Mouse (Mus musculus) WW6 (cell line): ENCODE measurements at regions not wholly inside any gene's neighbourhood (a gene's known extent, or its start where the extent isn't known, plus 50 kb on each side); places are given as distances from the start of the nearest gene placed in this dataset.
A peak's percentile ranks its signal among the peaks of the same experiment; 100 is the strongest.

Source experiments
- DNase-seq: peaks from one replicate; pipeline ENCODE4 v3.0.0-alpha.2; 2013; ENCODE audit warnings: low read depth, low spot score

DNA sequence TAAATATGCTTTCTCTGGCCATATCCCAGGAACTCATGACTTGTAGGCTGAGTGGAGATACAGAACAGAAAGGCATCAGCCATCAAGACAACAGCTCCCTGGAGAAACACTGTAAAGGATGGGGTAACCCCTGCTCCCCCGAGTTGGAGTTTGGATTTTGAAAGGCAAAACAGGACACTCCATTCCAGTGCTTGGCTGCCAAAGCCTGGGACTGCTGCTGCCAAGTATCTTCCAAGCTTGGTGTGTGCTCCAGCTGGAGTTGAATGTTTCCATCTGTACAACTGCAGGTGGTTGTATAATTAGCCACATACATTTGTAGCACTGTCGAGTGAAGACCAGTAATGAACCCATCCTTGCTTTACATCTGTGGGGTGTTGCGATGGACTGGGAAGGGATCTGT lies 62.1 kb downstream of the 4933412E24Rik start:
- DNase-seq: no peak

DNA sequence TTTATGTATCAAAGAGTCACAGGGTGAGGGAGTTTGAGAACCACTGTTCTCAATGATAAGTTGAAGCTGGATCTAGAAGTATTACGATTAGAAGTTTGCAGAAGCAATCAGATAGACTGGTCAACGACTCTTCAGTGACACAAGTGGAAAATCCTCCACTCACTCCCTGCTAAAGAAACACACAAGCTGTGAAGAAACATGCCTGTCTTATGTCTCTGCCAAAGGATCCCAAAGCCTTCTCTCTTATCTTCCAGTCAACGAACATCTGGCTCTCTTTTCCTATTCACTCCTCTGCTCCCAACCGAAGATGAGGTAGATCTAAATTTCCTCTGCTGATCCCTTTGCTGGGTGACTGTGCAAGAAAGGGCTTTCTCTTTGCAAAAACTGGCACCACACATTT lies 62.6 kb downstream of the 4933412E24Rik start:
- DNase-seq: no peak

DNA sequence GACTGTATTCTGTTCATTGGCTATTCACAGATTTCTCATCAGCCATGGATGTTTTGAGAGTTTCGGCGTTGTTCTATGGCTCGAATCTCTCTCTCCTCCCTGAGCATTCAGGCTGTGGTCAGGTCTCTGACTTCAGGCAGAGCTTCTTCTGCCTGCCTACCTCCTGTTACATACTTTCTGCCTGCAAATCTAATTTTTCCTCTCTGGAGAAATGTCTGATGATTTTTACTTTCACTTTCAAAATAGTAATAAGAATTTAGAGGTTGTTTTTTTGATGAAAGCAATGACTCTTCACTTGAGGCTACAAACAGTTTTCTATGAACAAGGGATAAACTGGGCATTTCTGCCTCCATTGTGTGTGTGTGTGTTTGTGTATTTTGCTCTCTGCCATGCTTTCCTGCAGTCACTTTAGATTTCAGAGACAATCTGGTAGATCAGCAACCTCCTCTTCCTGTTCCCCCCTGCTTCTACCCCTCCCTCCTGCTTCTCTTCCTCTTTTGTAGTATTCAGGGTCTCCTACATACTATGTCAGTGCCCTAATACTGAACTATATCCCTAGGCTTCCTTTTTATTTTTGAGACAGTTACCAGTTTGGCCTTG lies 65.7 kb downstream of the 4933412E24Rik start:
- DNase-seq: no peak

DNA sequence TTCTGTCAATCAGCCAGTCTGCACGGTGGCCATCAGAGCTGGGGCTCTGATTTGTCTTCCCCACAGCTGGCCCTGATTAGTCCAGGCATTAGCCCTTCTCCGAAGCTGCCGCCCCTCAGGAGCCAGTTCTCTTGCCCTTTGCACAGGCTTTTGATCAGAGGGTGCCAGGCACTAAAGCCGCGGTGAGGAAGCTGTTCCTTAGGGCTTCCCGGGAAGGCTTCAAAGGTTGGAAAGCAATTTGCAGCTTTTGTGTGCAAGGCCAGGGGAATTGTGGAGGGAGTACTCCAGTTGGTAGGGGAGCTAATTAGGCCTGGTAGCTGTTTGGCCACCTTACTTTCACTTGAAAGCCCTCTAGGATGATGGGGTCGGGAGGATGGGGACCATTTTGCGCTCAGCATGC lies 71.2 kb downstream of the 4933412E24Rik start:
- DNase-seq: no peak

DNA sequence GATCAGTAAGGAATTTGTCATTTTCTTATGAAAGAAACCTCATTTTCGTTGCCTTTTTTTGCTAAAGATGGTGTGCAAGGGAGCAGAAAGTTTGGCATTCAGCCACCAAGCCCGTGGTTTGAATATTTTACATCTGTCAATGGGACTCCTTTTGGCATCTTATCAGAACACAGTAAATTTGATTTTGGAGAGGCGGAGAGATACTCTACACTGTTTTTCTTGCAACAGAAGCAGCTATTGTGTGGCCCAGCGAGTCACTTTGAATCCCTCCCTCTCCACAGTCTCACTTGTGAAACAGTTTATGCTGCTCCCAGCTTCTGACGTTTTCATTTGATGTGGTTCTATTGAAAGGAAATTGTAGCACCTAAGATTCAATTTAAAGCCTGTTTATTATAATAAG lies 79.9 kb downstream of the 4933412E24Rik start:
- DNase-seq: no peak

DNA sequence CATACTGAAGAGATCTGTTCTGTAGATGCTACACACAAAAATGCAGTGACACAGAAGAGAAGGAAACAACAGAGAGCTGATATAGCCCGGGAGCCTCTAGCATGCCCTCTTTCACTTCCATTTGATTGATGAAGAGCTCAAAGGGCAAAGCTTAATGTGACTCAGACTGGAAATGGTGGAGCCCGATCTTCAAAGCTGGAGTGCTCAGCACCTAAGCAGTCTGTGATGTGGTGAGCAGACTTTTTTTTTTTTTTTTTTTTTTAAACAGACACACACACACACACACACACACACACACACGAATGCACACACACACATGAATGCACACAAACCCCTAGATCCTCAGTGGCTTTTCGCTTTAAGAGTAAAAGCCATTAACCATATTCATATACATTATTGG lies 102.6 kb downstream of the 4933412E24Rik start:
- DNase-seq: no peak

DNA sequence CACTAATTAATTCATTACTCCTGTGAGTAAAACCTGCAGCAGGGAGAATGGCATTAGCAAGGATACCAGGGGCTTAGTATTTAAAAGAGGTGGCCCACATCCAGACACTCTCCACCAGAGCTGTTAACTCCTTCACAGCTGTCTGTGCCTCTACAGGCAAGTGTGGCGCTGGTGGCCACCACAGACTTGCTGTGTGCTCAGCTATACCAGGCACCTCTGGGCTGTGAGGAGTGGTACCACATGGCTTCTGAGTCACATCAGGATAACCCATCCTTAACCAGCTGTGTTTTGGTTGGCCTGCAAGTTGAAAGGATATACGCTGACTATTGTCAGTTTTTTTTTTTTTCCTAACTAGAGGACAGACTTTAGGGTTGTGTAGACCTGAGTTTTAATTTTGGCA lies 108.1 kb downstream of the 4933412E24Rik start:
- DNase-seq: no peak

DNA sequence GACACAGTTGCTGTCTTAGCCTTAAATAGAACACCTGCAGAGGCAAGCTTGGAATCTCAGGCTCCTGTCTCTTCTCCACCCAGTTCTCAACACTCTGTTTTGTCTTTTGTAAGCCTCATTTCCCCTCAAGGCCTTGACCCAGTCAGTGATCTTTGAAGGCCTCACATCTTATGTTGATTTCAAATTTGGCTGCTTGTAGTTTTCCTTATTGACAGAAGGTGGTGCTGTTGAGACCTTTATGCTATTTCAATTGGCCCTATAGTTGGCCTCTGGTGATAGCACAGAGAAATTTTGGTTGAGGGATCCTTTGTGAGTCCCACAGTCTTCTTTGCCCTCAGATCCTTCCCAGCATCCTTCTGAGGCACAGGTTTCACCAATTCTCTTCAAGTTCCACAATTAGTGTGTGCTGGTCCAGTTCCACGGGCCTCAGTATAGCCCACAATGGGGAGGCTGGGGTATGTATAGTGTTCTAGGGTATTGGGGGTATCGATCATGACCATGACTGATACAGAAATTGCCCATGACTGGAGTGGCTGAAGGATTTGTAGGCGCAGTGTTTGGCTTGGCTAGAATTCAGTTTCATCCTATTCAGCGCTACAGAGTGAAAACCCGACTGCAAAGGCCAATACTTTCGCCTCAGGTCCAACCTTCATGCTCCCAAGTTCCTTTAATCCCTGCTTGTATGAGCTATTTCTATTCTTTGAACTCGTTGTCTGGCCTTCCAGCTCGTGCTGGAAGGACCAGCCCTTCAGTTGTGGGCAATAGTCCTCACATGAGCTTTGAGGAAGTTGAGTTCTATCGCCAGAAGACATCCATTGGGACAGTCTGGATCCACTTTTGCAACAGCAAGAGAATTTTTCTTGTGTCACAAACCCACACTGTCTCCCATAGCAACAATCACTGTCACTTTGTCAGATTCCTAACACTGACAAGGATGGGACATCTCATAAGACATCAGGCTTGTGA lies 110.3 kb downstream of the 4933412E24Rik start:
- no peak for DNase-seq

DNA sequence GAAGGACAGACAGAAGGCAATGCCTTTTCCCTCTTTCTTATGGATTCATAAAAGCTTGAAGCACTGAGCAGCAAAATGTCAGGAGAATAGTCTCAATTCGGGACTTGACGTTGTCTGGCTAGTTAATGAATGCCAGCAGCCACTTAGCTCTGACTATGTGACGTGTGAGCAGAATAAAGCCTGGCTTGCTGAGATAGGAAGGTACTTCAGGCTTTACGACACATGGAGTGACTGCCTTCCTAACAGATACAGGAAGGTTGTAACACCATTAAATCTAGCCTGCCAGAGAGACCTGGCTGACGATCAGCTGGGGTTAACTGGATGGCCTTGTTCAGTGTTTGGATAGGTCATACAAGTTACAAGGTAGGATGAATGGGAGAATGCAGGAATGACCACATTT lies 111.7 kb downstream of the 4933412E24Rik start:
- no peak for DNase-seq

DNA sequence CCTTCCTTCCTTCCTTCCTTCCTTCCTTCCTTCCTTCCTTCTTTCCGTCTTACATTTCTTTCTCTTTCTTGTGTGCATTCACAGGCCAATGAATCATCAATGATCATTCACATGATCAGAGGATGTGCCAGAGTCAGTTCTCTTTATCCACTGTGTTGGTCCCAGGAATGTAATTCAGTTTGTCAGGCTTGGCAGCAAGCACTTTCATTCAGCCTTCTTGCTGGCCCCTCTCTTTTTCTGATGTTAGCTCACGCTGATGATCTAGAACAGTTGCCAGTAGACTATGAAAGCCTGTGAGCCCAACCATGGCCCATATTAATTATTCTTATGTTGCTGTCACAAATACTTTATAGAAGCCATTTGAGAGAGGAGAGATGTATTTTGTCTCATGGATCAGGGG lies 127.4 kb downstream of the 4933412E24Rik start:
- no peak for DNase-seq

DNA sequence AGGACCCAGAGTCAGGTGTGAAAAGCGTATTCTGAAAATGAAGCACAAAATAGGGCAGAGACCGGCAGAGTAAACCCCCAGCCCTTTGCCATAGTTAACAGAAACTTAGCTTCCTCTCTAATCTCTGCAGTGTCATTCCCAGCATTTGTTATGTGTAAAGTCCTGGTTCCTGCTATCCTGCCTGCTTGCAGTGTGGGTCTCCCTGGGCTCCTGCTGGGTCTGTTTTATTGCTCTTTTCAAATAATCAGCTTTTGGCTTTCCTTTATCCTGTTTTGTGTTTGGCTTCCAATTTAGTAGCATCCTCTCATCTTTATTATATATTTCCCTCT lies 128.3 kb downstream of the 4933412E24Rik start:
- no peak for DNase-seq

DNA sequence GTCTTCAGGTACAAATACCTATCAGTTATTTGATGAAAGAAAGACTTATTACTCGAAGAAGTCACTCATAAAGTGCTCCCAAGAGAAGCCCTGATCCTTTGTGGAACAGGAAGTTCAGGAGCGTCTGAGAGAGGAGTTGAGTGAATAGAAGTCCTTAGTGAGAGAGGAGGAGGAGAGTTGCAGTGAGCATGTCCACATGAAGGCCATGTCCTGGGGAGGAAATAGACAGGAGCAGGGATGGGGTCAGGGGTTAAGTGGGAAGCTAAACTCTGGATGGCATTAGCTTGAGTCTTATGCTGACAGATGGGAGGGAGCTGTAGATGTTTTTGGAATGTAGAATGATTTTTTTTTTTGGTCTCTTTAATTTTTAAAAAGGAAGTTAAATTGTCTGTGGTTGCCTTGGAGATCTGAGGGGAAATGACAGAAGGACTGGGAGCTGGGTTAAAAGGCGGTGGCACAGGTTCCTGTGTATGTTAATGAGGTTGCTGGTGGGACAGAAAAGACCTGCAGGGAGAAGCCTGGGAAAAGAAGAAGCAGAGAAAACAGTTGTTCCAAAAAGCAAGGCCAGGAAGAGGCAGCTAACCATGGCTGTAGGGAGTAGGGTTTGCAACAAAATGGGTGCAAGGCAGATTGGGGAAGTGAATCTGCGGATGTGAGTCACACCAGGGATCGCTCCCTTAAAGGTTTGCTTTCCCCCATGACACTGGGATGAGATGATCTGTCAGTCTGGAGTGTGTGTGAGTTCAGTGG lies 128.9 kb downstream of the 4933412E24Rik start:
- no peak for DNase-seq

DNA sequence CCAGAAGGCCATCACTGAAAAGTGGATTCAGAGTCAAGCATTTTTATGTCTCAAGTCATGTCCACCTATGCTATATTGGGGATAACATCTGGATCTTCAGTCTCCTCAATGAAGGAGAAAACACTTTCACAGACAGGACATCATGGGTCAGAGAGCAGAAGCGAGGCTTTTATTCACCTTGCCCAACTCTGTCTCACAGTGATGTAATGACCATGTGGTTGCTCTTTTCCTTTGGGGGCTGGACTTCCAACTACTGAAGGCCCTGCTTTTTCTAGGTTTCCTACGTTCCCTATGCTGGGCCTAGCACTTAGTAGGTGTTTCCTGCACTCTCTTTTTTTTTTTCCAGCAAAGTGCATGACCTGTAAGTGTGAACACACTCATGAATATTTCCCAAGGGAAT lies 130.4 kb downstream of the 4933412E24Rik start:
- no peak for DNase-seq

DNA sequence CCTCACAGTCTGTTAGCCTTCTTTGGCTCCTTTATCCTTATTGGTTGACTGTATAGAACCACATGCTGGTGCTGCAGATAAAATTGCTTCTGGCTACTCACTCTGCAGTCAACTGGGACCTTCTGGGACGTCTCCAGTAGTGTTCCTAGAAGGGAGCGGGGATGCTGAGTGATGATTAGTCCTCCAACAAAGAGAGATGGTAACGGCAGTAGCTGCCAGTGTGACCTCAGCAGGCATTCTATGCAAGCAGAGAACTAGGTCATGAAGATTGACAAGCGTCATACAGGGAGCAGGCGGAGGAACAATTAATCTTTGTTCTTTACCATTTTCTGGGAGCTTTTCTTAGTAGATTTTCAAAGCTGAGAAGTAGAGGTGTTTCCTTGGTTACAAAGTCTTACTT lies 134.0 kb downstream of the 4933412E24Rik start:
- DNase-seq: no peak

DNA sequence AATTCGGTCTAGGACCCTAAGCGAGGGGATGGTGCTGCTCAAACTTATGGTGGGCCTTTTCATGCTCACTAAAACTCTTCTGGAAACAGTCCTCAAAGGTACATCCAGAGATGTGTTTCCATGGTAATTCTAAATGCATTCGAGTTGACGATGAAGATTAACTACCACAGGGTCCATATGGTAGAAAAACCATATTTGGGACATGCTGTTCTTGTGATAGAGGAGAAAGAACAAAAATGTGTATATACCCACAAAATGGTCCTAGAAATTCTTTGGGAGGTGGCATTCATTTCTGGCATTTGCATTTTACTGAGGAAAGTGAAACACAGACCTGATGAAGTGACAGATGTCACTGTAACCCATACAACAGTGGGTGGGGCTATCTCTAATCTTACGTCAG lies 136.0 kb downstream of the 4933412E24Rik start:
- DNase-seq: no peak

DNA sequence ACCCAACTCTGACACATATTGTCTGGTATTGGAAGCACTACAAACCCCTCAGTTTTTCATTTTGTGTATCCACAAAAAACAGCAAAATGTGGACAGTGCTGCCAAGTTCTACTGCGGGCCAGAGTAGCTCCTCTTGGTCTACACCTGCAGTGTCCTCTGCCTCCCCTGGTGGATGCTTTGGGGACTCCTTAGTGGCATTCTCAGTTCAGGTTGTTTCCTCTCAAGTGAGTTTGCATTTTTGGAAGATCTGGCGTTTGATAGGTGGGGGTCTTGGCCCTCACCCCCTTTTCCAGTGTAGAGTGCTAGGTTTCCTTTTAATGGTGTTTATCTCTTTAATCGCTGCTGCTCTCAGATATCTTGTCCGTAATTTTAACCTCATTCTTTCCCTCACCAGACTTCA lies 137.1 kb downstream of the 4933412E24Rik start:
- DNase-seq: no peak

DNA sequence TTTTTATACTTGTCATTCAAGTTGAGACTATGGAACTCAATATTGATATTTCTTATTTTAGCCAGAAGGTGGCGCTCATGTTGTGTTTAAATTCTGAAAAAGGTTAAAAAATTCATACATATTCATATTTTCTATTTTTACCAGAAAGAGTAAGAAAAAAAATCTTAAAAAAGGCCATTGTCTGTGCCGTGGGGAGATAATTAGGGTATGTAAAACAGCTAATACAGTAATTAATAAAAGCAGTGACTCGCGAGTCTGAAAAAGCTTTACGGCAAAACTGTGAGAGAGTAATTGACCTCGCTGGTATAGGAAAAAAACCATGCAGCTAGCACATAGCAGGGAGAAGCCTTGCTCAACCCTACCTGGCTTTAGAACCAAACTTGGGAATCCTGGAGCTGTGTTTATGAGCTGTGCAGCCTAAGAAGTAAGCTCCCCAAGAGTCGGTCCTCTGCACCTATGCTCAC lies 140.1 kb downstream of the 4933412E24Rik start:
- no peak for DNase-seq

DNA sequence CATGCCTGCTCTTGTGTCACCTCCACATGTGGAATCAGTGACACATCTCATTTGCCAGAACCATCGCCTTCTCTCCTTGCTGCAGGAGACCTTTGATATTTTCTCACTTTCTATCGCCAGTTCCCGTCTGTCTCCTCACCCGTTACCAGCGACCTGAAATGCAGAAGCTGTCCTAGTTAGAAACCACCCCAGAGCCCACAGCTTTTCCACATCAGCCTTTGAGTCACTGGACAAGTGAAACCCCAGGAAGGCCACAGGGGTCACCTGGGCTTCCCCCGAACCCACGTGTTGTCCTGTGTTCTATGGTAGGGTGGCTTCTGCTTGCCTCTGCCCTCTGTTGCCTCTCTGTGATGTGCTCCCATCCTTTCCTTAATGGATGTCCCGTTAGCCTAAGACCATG lies 149.7 kb downstream of the 4933412E24Rik start:
- DNase-seq: no peak

DNA sequence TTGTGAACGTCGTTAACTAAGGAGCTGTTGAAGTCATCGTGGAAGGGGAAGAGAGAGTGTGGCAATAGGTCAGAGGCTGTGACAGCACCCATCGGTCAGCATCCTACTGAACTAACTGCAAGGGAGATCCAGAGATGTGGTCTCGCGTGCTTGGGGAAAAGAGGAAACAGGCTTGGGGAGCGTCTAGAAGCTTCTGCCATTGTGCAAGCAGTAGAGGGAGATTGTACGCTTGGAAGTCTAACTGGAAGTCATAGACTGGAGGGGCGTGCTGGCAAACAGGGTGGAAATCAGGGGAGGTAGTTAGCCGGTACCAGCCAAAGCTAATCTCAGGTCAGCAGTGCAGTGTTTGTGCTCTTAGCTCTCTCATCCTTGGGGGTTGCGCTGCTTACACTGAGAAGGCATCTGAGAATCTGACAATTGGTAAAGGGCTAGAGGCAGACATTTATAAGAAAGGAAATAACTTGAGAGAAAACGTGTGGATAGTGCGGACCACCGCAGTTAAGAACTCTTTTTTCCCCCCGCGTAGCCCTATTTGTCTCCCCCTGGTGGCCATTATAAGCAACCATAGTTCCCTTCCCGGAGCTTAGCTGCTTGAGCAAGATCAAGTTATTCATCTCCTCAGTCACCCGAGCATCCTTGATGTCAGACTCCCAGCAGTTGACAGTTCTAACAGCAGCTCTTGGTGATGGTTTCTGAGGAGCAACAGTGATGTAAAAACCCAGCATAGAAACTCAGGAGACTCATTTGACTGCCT lies 151.5 kb downstream of the 4933412E24Rik start:
- DNase-seq: peak; percentile 20

DNA sequence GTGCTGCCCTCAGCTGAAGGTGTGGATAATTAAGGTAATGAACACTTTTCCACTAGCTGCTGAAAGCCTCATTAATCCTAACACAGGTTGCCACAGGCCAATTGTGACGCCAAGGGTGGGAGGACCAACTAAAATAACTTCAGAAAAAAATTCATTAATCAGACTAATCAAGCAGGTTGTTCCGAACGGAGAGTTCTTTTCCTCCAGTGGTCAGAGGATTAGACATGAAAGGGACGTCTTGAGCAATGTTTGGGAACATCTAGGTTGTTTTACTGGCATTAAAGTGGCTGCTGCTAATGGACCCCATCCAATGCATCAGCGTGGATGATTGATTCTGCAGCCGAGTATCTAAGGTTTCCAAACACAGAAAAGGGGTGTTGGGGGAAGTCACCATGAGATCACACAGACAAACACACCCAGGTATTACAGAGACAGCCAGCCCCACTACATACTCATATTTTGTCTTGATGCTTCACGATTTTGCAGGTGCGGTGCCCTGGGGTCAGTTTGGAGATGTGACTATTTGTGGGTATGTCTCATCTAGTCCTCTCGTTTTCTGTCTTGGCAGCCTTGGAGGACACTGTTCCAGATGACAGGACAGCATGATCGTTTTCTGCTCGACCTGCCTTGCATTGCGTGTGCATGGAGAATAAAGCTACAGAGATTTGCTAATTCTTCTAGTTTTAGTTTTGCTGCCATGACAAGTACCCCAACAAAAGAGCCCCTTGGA lies 164.0 kb downstream of the 4933412E24Rik start:
- no peak for DNase-seq

DNA sequence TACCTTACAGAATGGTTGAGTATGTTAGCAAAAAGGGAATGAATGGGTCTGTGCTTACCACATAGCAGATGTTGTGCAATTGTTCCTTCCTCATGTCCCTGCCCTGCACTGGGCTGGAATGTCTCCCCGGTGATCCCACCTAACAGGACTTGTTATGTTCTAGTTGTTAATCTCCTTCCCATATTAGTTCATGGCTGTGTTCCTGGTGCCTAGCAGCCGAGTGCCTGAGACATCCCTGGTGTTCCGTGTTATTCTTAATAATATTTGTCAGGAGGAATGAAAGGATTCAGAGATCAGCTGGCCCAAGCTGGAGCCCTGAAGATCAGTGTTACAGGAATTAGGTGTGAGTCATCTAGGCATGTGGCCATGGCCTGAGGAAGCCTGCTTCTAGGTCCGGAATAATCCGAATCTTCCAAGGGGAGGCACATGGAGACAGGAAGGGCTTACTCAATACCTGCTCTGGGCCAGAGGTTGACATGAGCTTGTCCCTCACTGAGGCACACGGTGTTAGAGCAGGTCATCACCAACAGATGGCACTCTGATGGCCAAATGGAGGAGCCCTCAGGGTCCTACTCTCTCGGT lies 171.2 kb downstream of the 4933412E24Rik start:
- DNase-seq: no peak
